Mouse (Mus musculus) testis, adult 2 months (tissue): ENCODE results near the gene Pan3.

Experiments
- CTCF ChIP-seq: fragments of 200-500 bp; IDR thresholded peaks from 2 replicates; pipeline ENCODE4 v1.5.1; 2012; ENCODE audit warnings: low read depth, mild to moderate bottlenecking, inconsistent platforms, low read length, moderate library complexity; ENCODE audit not compliant: control insufficient read depth, insufficient read depth, insufficient replicate concordance
- POLR2A ChIP-seq: fragments of 200-500 bp; IDR thresholded peaks from 2 replicates; pipeline ENCODE4 v1.6.1; 2012; ENCODE audit warnings: low read depth, mild to moderate bottlenecking, inconsistent platforms, low read length, moderate library complexity; ENCODE audit not compliant: control insufficient read depth

GRCm38 (mm10) chr5:147494388-147494787 is 64.4 kb downstream of the Pan3 start:
- TF ChIP-seq CTCF (no peak), POLR2A (no peak)
